Mouse (Mus musculus) mesoderm, embryonic 11.5 days (tissue): ENCODE measurements around the gene Rela.
"Not testable (repeated sequence)": the region's sequence is repeated elsewhere in the genome, so short reads cannot be mapped to it uniquely, and the experiment has no call there.

Experiments used
- DNase-seq: peaks from one replicate; pipeline ENCODE4 v3.0.0-alpha.2; 2012; ENCODE audit warnings: low read depth, low spot score

Gene Rela

DNA sequence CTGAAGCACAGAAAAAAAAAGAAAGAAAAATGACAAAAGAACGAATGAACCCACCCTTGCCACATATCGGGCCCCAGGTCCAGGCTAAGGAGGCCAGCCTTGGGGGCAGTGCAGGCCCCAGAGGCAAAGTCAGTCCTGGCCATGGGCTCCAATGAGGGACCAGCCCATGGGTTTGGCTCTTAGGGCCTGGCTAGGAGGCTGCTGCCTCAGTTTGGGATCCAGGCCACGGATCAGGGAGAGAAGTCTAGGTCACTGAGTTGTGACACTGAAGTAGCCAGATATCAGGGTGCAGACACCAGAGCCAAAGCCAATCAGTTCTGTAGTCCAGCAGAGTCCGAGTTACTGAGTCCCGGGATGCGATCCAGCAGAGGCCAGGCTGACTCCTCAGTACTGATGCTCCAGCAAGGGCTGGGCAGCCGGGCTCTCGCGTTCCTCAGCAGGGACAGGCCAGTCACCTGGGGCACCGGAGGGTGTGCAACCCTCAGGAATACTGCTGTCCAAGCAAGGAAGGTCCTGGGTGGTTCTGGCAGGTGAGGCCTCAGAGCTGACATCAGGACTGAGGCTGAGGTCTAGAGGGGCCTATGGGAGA, 27.5 kb downstream of the Rela start:
- DNase-seq = no peak

GRCm38 (mm10) chr19:5665465-5665864, 28.2 kb downstream of the Rela start:
- DNase-seq = no peak

GRCm38 (mm10) chr19:5666386-5666785, 29.1 kb downstream of the Rela start:
- DNase-seq = no peak

GRCm38 (mm10) chr19:5668372-5668771, 31.1 kb downstream of the Rela start:
- DNase-seq = no peak

GRCm38 (mm10) chr19:5680432-5680831, 43.1 kb downstream of the Rela start:
- no peak for DNase-seq

- DNase-seq = no peak
Measured at GRCm38 (mm10) chr19:5684236-5684635, 47.0 kb downstream of the Rela start.

DNA sequence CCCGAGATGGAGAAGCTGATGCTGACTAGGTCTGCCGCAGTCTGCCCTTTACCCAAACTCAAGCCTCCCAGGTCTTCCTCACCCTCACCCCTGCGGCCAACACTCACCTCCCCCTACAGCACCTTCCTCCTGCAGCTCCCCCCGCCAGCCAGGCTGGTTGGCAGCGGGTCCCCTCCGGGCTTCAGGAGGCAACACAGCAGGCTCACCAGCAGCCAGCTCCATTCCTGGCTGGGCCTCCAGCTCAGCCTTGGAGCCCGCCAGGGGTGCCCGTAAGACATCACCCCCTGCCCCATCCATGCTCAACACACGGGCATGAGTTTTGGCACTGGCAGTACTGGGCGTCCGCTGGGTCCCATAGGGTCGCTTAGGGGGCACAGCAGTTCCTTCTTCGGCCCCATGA, 47.7 kb downstream of the Rela start:
- no peak for DNase-seq

GRCm38 (mm10) chr19:5685431-5685830, 48.1 kb downstream of the Rela start:
- DNase-seq = no peak

- DNase-seq = no peak
Measured at GRCm38 (mm10) chr19:5685861-5686260, 48.6 kb downstream of the Rela start.

DNA sequence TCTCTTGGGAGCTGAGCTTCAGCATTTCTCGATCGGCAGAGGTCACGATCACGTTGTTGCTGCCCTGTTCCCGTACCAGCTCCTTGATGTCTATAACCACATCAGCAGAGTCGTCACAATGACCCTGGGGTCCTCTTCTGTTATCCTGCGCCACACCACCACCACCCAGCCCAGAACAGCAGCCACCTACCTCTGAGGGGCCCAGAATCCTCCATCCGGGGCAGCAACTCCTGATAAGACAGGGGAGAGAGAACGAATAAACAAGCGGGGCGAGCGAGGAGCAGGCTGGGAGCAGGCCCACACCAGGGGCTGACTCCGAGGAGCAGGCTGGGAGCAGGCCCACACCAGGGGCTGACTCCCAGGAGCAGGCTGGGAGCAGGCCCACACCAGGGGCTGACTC, 49.2 kb downstream of the Rela start:
- DNase-seq = no peak

DNA sequence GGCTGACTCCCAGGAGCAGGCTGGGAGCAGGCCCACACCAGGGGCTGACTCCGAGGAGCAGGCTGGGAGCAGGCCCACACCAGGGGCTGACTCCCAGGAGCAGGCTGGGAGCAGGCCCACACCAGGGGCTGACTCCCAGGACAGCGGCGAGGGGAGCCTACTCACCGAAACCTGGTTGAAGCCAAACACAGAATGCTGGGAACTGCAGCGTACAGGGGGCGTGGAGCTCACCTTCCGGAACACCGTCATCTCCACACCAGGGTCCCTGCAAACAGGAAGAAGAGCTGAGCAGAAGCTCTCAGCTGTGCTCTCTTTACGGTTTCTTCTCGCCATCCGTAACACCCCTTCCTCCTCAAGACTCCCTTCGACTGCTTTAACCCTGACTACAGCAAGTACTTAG, 49.7 kb downstream of the Rela start:
- DNase-seq = not testable (repeated sequence)

GRCm38 (mm10) chr19:5687738-5688137, 50.5 kb downstream of the Rela start:
- DNase-seq = no peak

DNA sequence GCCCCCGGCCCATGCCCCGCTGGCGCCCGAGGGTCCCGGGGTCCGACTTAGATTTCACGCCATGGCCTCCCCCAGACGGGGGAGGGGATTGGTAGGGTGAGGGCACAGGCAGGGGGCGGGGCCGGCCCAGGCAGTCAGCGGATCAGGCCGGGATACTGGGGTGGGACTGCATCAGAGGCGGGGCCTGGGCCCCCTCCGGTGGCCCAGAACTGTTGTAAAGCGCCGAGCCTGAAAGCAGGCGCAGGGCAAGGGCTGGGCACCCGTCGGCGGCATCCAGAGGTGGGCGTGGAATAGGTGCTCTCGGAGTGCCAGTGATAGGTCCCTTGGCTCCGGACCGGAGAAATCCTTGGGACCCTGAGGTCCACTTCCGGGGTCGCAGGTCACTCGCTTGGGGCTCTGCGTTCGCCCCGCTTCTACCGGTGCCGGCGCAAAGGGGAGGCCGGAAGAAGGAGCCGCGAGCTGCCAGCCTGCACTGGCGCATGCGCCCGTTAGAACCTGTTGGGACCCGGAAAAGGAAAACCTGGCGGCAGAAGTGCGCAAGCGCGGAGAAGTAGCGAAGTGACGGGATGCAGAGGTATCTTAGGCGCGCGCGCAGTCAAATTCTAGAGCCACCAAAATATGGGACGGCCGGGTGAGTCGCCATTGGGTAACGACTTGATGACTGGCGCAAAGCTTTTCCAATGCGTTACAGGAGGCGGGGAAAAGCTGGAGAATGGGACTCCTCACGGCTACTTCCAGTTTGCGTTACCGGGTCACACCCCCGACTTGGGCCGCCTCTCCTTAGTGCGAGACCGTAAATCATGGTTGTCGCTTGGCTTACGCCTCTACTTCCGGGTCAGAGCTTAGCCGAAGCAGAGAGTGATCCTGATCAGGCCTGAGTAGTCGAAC, 51.2 kb downstream of the Rela start, which contains the start of the genes Map3k11 and Pcnx3:
Gene Map3k11 (plus strand): TSS at position 543 of the 888 bp plus-strand sequence.
Gene Pcnx3 (minus strand): TSS at position 709 of the 888 bp plus-strand sequence.
- DNase-seq = peak; percentile 99

DNA sequence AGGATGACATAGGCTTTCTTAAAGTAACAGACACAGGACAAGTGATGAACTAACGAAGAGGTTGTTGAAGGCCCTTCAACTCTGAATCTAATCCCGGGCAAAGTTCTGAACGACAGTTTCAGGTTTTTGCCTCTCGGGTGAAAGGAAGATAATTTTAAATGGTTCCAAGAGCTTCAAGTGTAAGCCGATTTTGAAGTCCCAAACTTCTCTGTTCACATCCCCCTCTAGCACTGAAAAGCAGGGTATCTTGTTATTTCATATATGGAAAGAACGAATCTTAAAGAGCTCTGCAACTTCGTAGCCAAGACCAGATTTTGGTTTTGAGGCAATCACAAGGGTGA, 51.8 kb downstream of the Rela start:
- DNase-seq = no peak

DNA sequence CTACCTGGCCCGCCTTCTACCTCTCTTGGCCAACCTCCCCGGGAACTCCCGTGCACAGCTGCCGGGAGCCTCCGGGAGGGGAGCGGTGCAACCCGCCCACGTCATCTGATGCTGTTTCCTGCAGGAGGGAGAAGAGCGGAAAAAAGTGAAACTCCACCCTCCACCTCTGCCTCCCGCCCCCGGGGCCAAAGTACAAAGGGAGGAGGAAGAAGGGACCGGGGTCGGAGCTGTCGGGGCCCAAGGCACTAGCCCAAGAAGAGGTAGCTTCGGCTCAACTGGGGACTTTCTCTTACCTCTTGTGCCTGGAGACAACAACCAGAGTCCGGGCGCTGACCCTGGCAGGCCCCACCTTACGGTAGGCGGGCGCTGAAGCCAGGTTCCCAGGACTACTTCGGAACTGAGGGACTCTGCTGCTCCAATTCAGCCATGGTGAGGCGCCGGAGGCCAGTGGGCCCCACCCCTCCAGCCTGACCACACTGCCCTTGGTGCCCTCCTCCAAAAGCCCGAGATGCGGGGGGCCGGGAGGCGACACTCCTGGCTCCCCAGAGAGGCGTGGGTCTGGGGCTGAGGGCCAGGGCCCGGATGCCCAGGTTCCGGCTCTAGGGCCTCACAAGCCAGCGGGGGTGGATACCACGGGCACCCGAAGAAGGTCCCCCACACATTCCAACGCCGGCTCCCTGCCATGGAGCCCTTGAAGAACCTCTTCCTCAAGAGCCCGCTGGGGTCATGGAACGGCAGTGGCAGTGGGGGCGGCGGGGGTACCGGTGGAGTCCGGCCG, 52.5 kb downstream of the Rela start:
- peak; percentile 81 for DNase-seq

DNA sequence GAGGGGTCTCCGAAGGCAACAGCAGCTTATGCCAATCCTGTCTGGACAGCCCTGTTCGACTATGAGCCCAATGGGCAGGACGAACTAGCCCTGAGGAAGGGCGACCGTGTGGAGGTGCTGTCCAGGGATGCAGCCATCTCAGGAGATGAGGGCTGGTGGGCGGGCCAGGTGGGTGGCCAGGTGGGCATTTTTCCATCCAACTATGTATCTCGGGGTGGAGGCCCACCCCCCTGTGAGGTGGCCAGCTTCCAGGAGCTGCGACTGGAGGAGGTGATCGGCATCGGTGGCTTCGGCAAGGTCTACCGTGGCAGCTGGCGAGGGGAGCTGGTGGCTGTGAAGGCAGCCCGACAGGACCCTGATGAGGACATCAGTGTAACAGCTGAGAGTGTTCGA, 53.1 kb downstream of the Rela start:
- DNase-seq = no peak

DNA sequence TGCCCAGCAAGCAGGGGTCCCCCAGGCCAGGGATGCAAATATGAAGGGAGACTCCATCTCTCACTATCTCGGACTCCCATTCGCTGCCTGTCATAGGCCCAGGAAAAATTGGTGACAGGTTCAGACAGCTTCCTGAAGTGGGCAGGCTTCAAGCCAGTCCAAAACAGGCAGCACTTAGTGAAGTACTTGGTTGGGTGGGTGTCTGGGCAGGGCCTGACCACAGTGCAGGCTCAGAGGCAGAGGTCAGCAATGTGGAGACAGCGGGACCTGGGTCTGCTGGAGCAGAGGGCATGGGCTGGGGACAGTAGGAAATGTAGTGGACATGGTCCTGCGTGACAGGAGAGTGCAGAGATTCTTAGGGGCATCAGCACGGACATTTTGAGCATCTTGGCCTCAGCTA, 54.3 kb downstream of the Rela start:
- DNase-seq = no peak

- DNase-seq = no peak
Measured at GRCm38 (mm10) chr19:5692086-5692912, 55.0 kb downstream of the Rela start.

DNA sequence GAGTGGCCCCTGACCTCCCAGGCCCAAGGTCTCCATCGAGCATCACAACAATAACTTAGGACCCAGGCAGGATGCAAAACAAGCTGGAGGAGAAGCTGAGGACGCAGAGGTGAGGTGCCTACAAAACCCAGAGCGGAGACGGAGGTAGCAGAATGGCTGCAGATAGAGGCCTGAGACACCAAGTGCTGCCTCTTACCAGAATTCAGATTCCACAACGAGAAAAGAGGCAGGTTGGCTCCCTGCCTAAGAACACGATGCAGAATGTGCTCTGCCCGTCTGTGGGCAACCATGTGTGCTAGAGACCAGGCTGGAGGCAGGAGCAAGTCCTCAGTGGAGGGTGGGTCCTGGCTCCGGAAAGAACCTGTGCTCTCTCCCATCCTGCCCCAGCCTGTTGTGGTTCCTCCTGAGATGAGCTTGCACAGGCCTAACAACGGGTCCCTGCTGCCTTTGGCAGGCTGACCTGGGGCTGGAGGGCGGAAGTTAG, 55.7 kb downstream of the Rela start:
- DNase-seq = no peak

DNA sequence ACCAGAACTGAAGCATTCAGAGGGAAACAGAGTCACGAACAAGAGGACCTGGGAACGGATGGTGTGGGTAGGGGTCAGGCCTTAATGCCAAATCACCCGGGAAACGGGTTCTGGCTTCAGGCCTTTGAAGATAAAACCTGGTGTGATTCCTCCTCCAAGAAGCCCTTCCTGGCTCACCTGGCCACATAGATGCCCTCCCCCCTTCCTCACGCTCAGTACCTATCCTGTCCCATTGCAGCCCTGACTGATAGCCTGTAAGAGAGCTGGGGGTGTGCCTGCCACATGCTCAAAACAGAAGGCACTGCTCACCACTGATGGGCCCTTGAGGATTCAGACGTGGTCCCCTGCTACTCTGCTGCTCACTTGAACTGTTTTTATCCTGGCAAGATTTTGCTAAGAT, 56.5 kb downstream of the Rela start:
- no peak for DNase-seq

- DNase-seq = peak; percentile 57
Measured at GRCm38 (mm10) chr19:5695849-5696462, 58.7 kb downstream of the Rela start.
